Mouse (Mus musculus) midbrain, postnatal 0 days (tissue): ENCODE results near the gene Cnst. TPM values are rescaled to one million over a fixed set of nuclear protein-coding genes. Genes with fewer than 3 reads are reported as not detected.
A peak's percentile ranks its signal among the peaks of the same experiment; 100 is the strongest.

ENCODE experiments used
- ATAC-seq: fragments of 200-750 bp; cut with Nextera tagmentation; 2 replicates; pipeline ENCODE4 v1.8.0; 2017; ENCODE audit warnings: moderate number of reproducible peaks, mild to moderate bottlenecking, moderate TSS enrichment, moderate library complexity; ENCODE audit not compliant: low FRiP score
- DNase-seq: peaks from one replicate; pipeline ENCODE4 v3.0.0-alpha.2; 2015; ENCODE audit warnings: low spot score
- H3K27ac ChIP-seq: fragments of 300-500 bp; sonication (generic); 2 replicates; pipeline ENCODE4 v1.5.1; 2014; ENCODE audit warnings: low read depth, mild to moderate bottlenecking, low read length, mixed read lengths
- H3K27me3 ChIP-seq: fragments of 300-500 bp; sonication (generic); 2 replicates; pipeline ENCODE4 v1.6.1; 2014; ENCODE audit warnings: low read length, control low read depth, mixed read lengths; ENCODE audit not compliant: insufficient read depth
- H3K36me3 ChIP-seq: fragments of 300-500 bp; sonication (generic); 2 replicates; pipeline ENCODE4 v1.6.1; 2014; ENCODE audit warnings: low read length, control low read depth, mixed read lengths; ENCODE audit not compliant: insufficient read depth
- H3K4me1 ChIP-seq: fragments of 300-500 bp; sonication (generic); 2 replicates; pipeline ENCODE4 v1.6.1; 2014; ENCODE audit warnings: mild to moderate bottlenecking, control low read depth, antibody characterized with exemption, low read length, mixed read lengths; ENCODE audit not compliant: insufficient read depth
- H3K4me2 ChIP-seq: fragments of 300-500 bp; sonication (generic); 2 replicates; pipeline ENCODE4 v1.6.1; 2014; ENCODE audit warnings: low read depth, mild to moderate bottlenecking, low read length, mixed read lengths; ENCODE audit not compliant: poor library complexity, severe bottlenecking
- H3K4me3 ChIP-seq: fragments of 300-500 bp; sonication (generic); 2 replicates; pipeline ENCODE4 v1.5.1; 2014; ENCODE audit warnings: low read depth, mild to moderate bottlenecking, low read length, moderate library complexity
- H3K9ac ChIP-seq: fragments of 300-500 bp; sonication (generic); replicated peaks from 2 replicates; pipeline ENCODE4 v1.6.1; 2014; ENCODE audit warnings: mild to moderate bottlenecking, low read length, moderate library complexity, mixed read lengths; ENCODE audit not compliant: poor library complexity, severe bottlenecking
- H3K9me3 ChIP-seq: fragments of 300-500 bp; sonication (generic); 2 replicates; pipeline ENCODE4 v1.6.1; 2016; ENCODE audit warnings: low read length, control low read depth
- CTCF ChIP-seq: IDR thresholded peaks from 2 replicates; pipeline ENCODE4 v1.5.1; 2016; ENCODE audit warnings: antibody characterized with exemption, mild to moderate bottlenecking
- WGBS: fragments of 180-500 bp; shearing (Covaris S2); extraction: QIAGEN DNeasy Blood & Tissue Kit; methylation state at CpG from one replicate; pipeline ENCODE4 v1.1.7; 2014; 5-methylcytosine and 5-hydroxymethylcytosine counted together
- polyA plus RNA-seq: library from polyadenylated mRNA; unstranded; fragments of >200 nt; fragmentation: Nextera tagmentation; extraction: Ambion mirVana; gene quantifications from 2 replicates; pipeline ENCODE4 v1.2.1, GENCODE M21; 2015
- total RNA-seq: library from RNA; depleted of rRNA; stranded (reverse); fragments of >200 nt; gene quantifications from 2 replicates; pipeline ENCODE4 v1.2.3, GENCODE M21; 2014; rRNA removed

Gene Cnst
- total and polyA plus RNA-seq, 2 experiments from 2014 or later = 16.5 to 36.8 TPM

- DNase-seq (peak; percentile 10), ATAC-seq (peak; percentile 21; the same call in 1 of the 2 replicates)
- H3K4me3 ChIP-seq = peak overlapping the region; percentile 72
These were observed 121.3 kb downstream of the Cnst start for GRCm38 (mm10) chr1:179667450-179667849.

GRCm38 (mm10) chr1:179668013-179668805 lies 122.0 kb downstream of the Cnst start, which contains the start of gene Sccpdh:
Sccpdh (plus strand) TSS chr1:179668210.
- Histone ChIP-seq H3K27ac (peak within 1 kb of the TSS; percentile 79), H3K4me1 (peaks cover 11% of the 10 kb centered on the region; the same call in 1 of the 2 replicates), H3K4me3 (peak within 1 kb of the TSS; percentile 72), H3K9ac (peak within 1 kb of the TSS; percentile 77), H3K36me3 (peaks cover 14% of the 10 kb centered on the region; the same call in 1 of the 2 replicates), H3K27me3 (no peaks in the 10 kb centered on the region), H3K9me3 (no peaks in the 10 kb centered on the region), H3K4me2 (peak within 1 kb of the TSS; percentile 68)
- DNase-seq = peak; percentile 90
- ATAC-seq = peak; percentile 94
- WGBS = under 1% methylated on average over 60 of the region's 84 CpGs
- TF ChIP-seq CTCF = no peak

More at GRCm38 (mm10) chr1:179667450-179667849, 121.3 kb downstream of the Cnst start:
- H3K9me3 ChIP-seq = no peaks in the 10 kb centered on the region
- no peaks in the 10 kb centered on the region for H3K27me3 ChIP-seq
- no peak for TF ChIP-seq CTCF
- peak overlapping the region; percentile 68 for H3K4me2 ChIP-seq
- H3K27ac ChIP-seq = peak overlapping the region; percentile 79
- H3K36me3 ChIP-seq = peaks cover 6% of the 10 kb centered on the region; the same call in 1 of the 2 replicates
- H3K4me1 ChIP-seq = peaks cover 11% of the 10 kb centered on the region; the same call in 1 of the 2 replicates
- peak overlapping the region; percentile 77 for H3K9ac ChIP-seq
- WGBS = under 1% methylated on average over 7 of the region's 7 CpGs

GRCm38 (mm10) chr1:179668836-179669537 lies 122.8 kb downstream of the Cnst start:
- Histone ChIP-seq H3K9me3 (no peaks in the 10 kb centered on the region), H3K4me1 (peaks cover 11% of the 10 kb centered on the region; the same call in 1 of the 2 replicates), H3K4me2 (peak overlapping the region; percentile 68), H3K4me3 (peak overlapping the region; percentile 72), H3K9ac (peak overlapping the region; percentile 77), H3K36me3 (peaks cover 20% of the 10 kb centered on the region; the same call in 1 of the 2 replicates), H3K27me3 (no peaks in the 10 kb centered on the region), H3K27ac (peak overlapping the region; percentile 79)
- TF ChIP-seq CTCF = peak; percentile 41
- ATAC-seq (0 out of 2 replicates have a peak, but pooled peaks have one; percentile 14), DNase-seq (peak; percentile 62)
- WGBS = 14% methylated on average over 12 of the region's 12 CpGs

- no peak for TF ChIP-seq CTCF
- WGBS = 88% methylated on average over 3 of the region's 3 CpGs
- no peak for DNase-seq
- no peak overlapping the region for H3K4me3 ChIP-seq
- no peak overlapping the region for H3K4me2 ChIP-seq
- H3K27me3 ChIP-seq = no peaks in the 10 kb centered on the region
- H3K9ac ChIP-seq = no peak overlapping the region
- no peak for ATAC-seq
- H3K36me3 ChIP-seq = peaks cover 45% of the 10 kb centered on the region
- peaks cover 8% of the 10 kb centered on the region; the same call in 1 of the 2 replicates for H3K4me1 ChIP-seq
- H3K9me3 ChIP-seq = no peaks in the 10 kb centered on the region
- no peak overlapping the region for H3K27ac ChIP-seq
These were observed 128.2 kb downstream of the Cnst start for GRCm38 (mm10) chr1:179674355-179674754.

- Histone ChIP-seq H3K27me3 (no peaks in the 10 kb centered on the region), H3K4me3 (no peak overlapping the region), H3K27ac (no peak overlapping the region), H3K36me3 (peaks cover 55% of the 10 kb centered on the region), H3K9me3 (no peaks in the 10 kb centered on the region), H3K4me1 (no peaks in the 10 kb centered on the region), H3K9ac (no peak overlapping the region), H3K4me2 (no peak overlapping the region)
- WGBS = 93% methylated on average over 2 of the region's 2 CpGs
- ATAC-seq (no peak), DNase-seq (no peak)
- TF ChIP-seq CTCF = no peak
These were observed 130.9 kb downstream of the Cnst start for GRCm38 (mm10) chr1:179677031-179677430.

Other genes with a start within 250 kb of the Cnst start
- gene Smyd3, start 28.3 kb upstream of the Cnst start, total RNA-seq = 15.8 and 24.4 TPM in 2 replicates
- gene Smyd3, start 28.3 kb upstream of the Cnst start, polyA plus RNA-seq = 23.1 and 28.4 TPM in 2 replicates
- 13.4 and 14.2 TPM in 2 replicates for gene Tfb2m, start 103 bp upstream of the Cnst start, total RNA-seq
- gene Tfb2m, start 103 bp upstream of the Cnst start, polyA plus RNA-seq = 29.5 and 31.1 TPM in 2 replicates
- gene Sccpdh, start 121.8 kb downstream of the Cnst start, total RNA-seq = 92.2 and 117 TPM in 2 replicates
- gene Sccpdh, start 121.8 kb downstream of the Cnst start, polyA plus RNA-seq = 190 and 195 TPM in 2 replicates
- gene Kif28, start 198.9 kb downstream of the Cnst start, total RNA-seq = 0.22 TPM in 1 of 2 replicates, not detected in the other
- gene Kif28, start 198.9 kb downstream of the Cnst start, polyA plus RNA-seq = not detected in 2 replicates